Mouse (Mus musculus) spleen, adult 2 months (tissue): ENCODE measurements around the gene Selenoh. TPM values are rescaled to one million over a fixed set of nuclear protein-coding genes. Genes with fewer than 3 reads are reported as not detected.

Experiments
- DNase-seq, 2 experiments: peaks; one replicate each; pipeline versions ENCODE4 v3.0.0 to v3.0.0-alpha.2; 2012 to 2021; ENCODE audit warnings: low spot score in 2 of 2, low read depth in 1 of 2
- H3K27ac ChIP-seq: fragments of 200-500 bp; 2 replicates; pipeline ENCODE4 v1.5.1; 2012; ENCODE audit warnings: low read length, inconsistent platforms; ENCODE audit not compliant: insufficient read depth
- H3K27me3 ChIP-seq: fragments of 200-500 bp; 2 replicates; pipeline ENCODE4 v1.6.1; 2012; ENCODE audit warnings: mild to moderate bottlenecking, moderate library complexity, low read length, inconsistent platforms; ENCODE audit not compliant: control insufficient read depth, insufficient read depth
- H3K36me3 ChIP-seq: fragments of 200-500 bp; 2 replicates; pipeline ENCODE4 v1.6.1; 2012; ENCODE audit warnings: mild to moderate bottlenecking, low read length, inconsistent platforms; ENCODE audit not compliant: control insufficient read depth, insufficient read depth
- H3K4me1 ChIP-seq: fragments of 200-500 bp; 2 replicates; pipeline ENCODE4 v1.6.1; 2011; ENCODE audit warnings: inconsistent platforms; ENCODE audit not compliant: control insufficient read depth, insufficient read depth, insufficient read length
- H3K4me3 ChIP-seq: fragments of 200-500 bp; 2 replicates; pipeline ENCODE4 v1.5.1; 2011; ENCODE audit warnings: mild to moderate bottlenecking, inconsistent platforms; ENCODE audit not compliant: insufficient read depth, insufficient read length; ENCODE audit errors: extremely low read depth
- CTCF ChIP-seq: fragments of 200-500 bp; IDR thresholded peaks from 2 replicates; pipeline ENCODE4 v1.5.1; 2011; ENCODE audit warnings: mild to moderate bottlenecking, inconsistent platforms; ENCODE audit not compliant: insufficient read depth, insufficient read length, insufficient replicate concordance; ENCODE audit errors: extremely low read depth
- POLR2A ChIP-seq: fragments of 200-500 bp; IDR thresholded peaks from 2 replicates; pipeline ENCODE4 v1.6.1; 2011; ENCODE audit warnings: low read depth, low read length, inconsistent platforms
- WGBS: fragments of 180-500 bp; shearing (Covaris S2); methylation state at CpG from one replicate; pipeline ENCODE4 v1.1.7; 2018; 5-methylcytosine and 5-hydroxymethylcytosine counted together
- polyA plus RNA-seq: library from polyadenylated mRNA; depleted of rRNA; stranded (reverse); fragments of >200 nt; gene quantifications from 2 replicates; pipeline ENCODE4 v1.2.3, GENCODE M21; 2012

Selenoh gene
- polyA plus RNA-seq, 1 experiment = 52.6 TPM

GRCm38 (mm10) chr2:84669828-84670568, 572 bp downstream of the Selenoh start:
- TF ChIP-seq POLR2A = no peak
- TF ChIP-seq CTCF = no peak
- DNase-seq = peak in 1 of 2 experiments; percentile 17
- Histone ChIP-seq H3K36me3 (peaks cover 11% of the 10 kb centered on the region), H3K27ac (peak overlapping the region; percentile 49), H3K27me3 (no peaks in the 10 kb centered on the region), H3K4me1 (peaks cover 6% of the 10 kb centered on the region; the same call in 1 of the 2 replicates), H3K4me3 (peak overlapping the region; percentile 98)
- WGBS = 4% methylated on average over 39 of the region's 39 CpGs

DNA sequence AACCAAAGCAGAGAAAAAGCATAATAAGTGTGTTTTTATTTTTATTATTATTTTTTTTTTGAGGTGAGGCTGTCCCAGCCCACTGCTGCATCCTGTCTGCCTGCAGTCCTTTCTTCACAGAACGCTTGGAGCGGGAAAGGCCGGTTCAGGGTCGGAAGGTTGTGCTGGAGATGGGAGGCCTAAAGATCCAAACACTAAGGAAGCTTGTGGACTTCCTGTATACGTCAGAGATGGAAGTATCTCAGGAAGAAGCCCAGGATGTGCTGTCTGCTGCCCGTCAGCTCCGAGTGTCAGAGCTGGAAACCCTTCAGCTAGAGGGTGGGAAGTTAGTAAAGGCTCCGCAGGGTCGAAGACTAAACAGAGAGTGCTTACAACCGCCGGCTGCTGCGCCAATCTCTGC, 4.5 kb downstream of the Selenoh start:
- Histone ChIP-seq H3K27ac (no peak overlapping the region), H3K4me3 (no peak overlapping the region), H3K27me3 (no peaks in the 10 kb centered on the region), H3K36me3 (no peaks in the 10 kb centered on the region), H3K4me1 (peaks cover 6% of the 10 kb centered on the region; the same call in 1 of the 2 replicates)
- TF ChIP-seq CTCF = no peak
- TF ChIP-seq POLR2A = no peak
- no peak for DNase-seq
- WGBS = 78% methylated on average over 12 of the region's 12 CpGs

DNA sequence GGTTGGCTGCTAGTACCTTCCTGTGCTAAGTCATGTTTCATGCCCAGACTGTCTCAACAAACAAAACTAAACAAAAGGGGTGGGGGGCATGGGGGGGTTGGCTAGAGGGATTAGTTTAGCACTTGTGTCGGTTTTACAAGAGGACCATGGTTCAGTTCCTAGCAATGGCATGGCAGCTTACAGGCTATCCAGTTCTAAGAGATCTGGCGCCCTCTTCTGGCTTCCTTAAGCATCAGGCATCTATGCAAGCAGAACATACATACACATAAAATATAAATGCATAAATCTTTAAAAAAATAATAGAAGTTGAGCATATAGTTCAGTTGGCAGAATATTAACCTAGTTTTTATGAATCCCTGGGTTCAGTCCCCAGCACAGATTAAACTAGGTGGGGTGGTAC, 7.7 kb downstream of the Selenoh start:
- Histone ChIP-seq H3K4me3 (no peak overlapping the region), H3K4me1 (no peaks in the 10 kb centered on the region; the same call in none of the 2 replicates), H3K27ac (no peak overlapping the region), H3K36me3 (no peaks in the 10 kb centered on the region), H3K27me3 (no peaks in the 10 kb centered on the region)
- TF ChIP-seq POLR2A (no peak), CTCF (no peak)
- peak; percentile 38 to 59 for DNase-seq
- WGBS = 46% methylated on average over 2 of the region's 2 CpGs

- H3K27me3 ChIP-seq = no peaks in the 10 kb centered on the region
- WGBS = 59% methylated on average over 3 of the region's 3 CpGs
- H3K4me1 ChIP-seq = no peaks in the 10 kb centered on the region; the same call in none of the 2 replicates
- H3K4me3 ChIP-seq = no peak overlapping the region
- DNase-seq = peak; percentile 56 to 59
- H3K36me3 ChIP-seq = no peaks in the 10 kb centered on the region
- no peak overlapping the region for H3K27ac ChIP-seq
- TF ChIP-seq CTCF = no peak; the same call in 1 of the 2 replicates
- no peak for TF ChIP-seq POLR2A
Observed at GRCm38 (mm10) chr2:84660253-84660652, 10.3 kb downstream of the Selenoh start.

- Histone ChIP-seq H3K4me3 (no peak within 1 kb of the TSS), H3K27ac (no peak within 1 kb of the TSS), H3K27me3 (no peaks in the 10 kb centered on the region), H3K4me1 (no peaks in the 10 kb centered on the region; the same call in none of the 2 replicates), H3K36me3 (no peaks in the 10 kb centered on the region)
- 95% methylated on average over 32 of the region's 32 CpGs for WGBS
- no peak for DNase-seq
- TF ChIP-seq CTCF = no peak
- TF ChIP-seq POLR2A = no peak
Observed at GRCm38 (mm10) chr2:84658806-84659205, 11.8 kb downstream of the Selenoh start, which contains the start of gene Btbd18. TSS of gene Btbd18 (plus strand) at chr2:84659079.

- Histone ChIP-seq H3K27me3 (no peaks in the 10 kb centered on the region), H3K27ac (no peak overlapping the region), H3K4me1 (no peaks in the 10 kb centered on the region; the same call in none of the 2 replicates), H3K4me3 (no peak overlapping the region), H3K36me3 (no peaks in the 10 kb centered on the region)
- 10% methylated on average over 1 of the region's 1 CpGs for WGBS
- DNase-seq = no peak
- TF ChIP-seq POLR2A = no peak
- no peak for TF ChIP-seq CTCF
Observed at GRCm38 (mm10) chr2:84655864-84656263, 14.7 kb downstream of the Selenoh start.

DNA sequence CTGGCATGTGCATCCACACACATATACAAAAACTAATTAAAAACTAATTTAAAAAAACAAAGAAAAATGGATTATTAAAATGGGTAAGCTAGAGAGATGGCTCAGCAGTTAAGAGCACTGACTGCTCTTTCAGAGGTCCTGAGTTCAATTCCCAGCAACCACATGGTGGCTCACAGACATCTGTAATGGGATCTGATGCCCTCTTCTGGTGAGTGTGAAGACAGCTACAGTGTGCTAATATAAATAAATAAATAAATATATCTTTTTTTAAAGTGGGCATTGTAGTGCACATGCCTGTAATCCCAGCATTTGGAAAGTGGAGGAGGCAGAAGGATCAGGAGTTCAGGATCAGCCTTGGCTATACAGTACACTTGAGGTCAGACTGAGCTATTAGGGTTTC, 17.2 kb downstream of the Selenoh start:
- no peak overlapping the region for H3K4me3 ChIP-seq
- no peak overlapping the region for H3K27ac ChIP-seq
- H3K4me1 ChIP-seq = no peaks in the 10 kb centered on the region
- DNase-seq = no peak
- TF ChIP-seq POLR2A = no peak
- no peaks in the 10 kb centered on the region for H3K36me3 ChIP-seq
- H3K27me3 ChIP-seq = no peaks in the 10 kb centered on the region
